Mouse (Mus musculus): ENCODE data around the gene 4930519P11Rik. TPM values are rescaled to one million over a fixed set of nuclear protein-coding genes. Genes with fewer than 3 reads are reported as not detected.

The 4930519P11Rik gene
- total and polyA plus RNA-seq, 2 experiments from 2014 or later = not detected

- Histone ChIP-seq H3K9me3 (replicated peaks; ENCODE audit: control insufficient read depth, low read length) (no peaks in the 10 kb centered on the region), H3K27me3 (ENCODE audit: control insufficient read depth, insufficient read depth, low read length) (no peaks in the 10 kb centered on the region), H3K36me3 (replicated peaks; ENCODE audit: control insufficient read depth, insufficient read depth, low read length) (no peaks in the 10 kb centered on the region), H3K4me1 (ENCODE audit: control insufficient read depth, insufficient read depth) (peaks cover 20% of the 10 kb centered on the region; the same call in 1 of the 2 replicates), H3K4me2 (ENCODE audit: low read depth, low read length) (no peak overlapping the region), H3K27ac (ENCODE audit: low read depth) (no peak overlapping the region), H3K4me3 (ENCODE audit: low read depth, low read length) (no peak overlapping the region), H3K9ac (replicated peaks; ENCODE audit: low read depth, low read length) (no peak overlapping the region)
- WGBS = 82% methylated on average over 1 of the region's 1 CpGs
- no peak for DNase-seq (ENCODE audit: low spot score)
- ATAC-seq (ENCODE audit: insufficient read depth, low read depth) = no peak
- TF ChIP-seq EP300 (IDR thresholded peaks at IDR 0.05; ENCODE audit: low read depth) (no peak), CTCF (IDR thresholded peaks at IDR 0.05; ENCODE audit: low read depth) (no peak)
Measured at GRCm38 (mm10) chr2:154581421-154581820, 31.8 kb downstream of the 4930519P11Rik start.

DNA sequence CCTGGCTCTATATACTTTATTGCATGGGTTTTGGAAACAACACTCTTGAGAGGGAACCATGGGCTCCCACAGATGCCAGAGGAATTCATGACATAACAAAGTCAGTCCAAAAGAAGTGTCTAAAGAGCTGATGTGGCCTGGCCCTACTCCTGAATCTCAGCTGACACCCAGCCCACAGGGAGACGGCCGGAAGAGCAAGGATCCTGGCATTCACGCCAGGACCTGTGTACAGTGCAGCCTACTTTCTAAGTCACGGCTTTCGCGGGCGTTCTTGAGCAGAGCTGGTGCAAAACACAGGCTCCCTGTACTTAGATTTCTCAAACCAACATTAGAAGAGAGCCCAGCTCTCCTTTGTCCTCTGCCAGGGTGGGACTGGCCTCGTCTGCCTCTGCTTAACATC is 32.7 kb downstream of the 4930519P11Rik start:
- H3K36me3 ChIP-seq (replicated peaks; ENCODE audit: control insufficient read depth, insufficient read depth, low read length) = no peaks in the 10 kb centered on the region
- no peak overlapping the region for H3K4me2 ChIP-seq (ENCODE audit: low read depth, low read length)
- no peak; the same call in 1 of the 2 replicates for ATAC-seq (ENCODE audit: insufficient read depth, low read depth)
- peaks cover 20% of the 10 kb centered on the region; the same call in 1 of the 2 replicates for H3K4me1 ChIP-seq (ENCODE audit: control insufficient read depth, insufficient read depth)
- no peak overlapping the region for H3K27ac ChIP-seq (ENCODE audit: low read depth)
- 48% methylated on average over 8 of the region's 8 CpGs for WGBS
- DNase-seq (ENCODE audit: low spot score) = no peak
- no peaks in the 10 kb centered on the region for H3K9me3 ChIP-seq (replicated peaks; ENCODE audit: control insufficient read depth, low read length)
- no peak overlapping the region for H3K4me3 ChIP-seq (ENCODE audit: low read depth, low read length)
- TF ChIP-seq EP300 (IDR thresholded peaks at IDR 0.05; ENCODE audit: low read depth) (no peak), CTCF (IDR thresholded peaks at IDR 0.05; ENCODE audit: low read depth) (no peak)
- no peaks in the 10 kb centered on the region for H3K27me3 ChIP-seq (ENCODE audit: control insufficient read depth, insufficient read depth, low read length)
- no peak overlapping the region; the same call in 1 of the 2 replicates for H3K9ac ChIP-seq (replicated peaks; ENCODE audit: low read depth, low read length)

DNA sequence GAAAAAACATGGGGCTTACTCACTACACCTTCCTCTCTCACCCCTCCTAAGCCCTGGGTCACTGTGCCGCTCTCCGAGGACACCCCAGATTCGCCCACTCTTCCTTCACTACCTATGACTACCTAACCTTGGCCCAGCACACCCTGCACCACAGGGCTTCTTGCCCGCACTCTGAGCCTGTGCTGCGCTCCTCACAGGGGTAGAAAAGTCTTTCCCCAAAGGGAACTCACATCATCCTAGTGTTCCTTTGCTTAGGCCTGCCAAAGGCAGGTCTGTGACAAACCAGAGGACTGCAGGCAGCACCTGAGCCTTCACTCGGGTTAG is 35.5 kb downstream of the 4930519P11Rik start:
- H3K4me1 ChIP-seq (ENCODE audit: control insufficient read depth, insufficient read depth) = peaks cover 5% of the 10 kb centered on the region; the same call in 1 of the 2 replicates
- no peak overlapping the region for H3K4me3 ChIP-seq (ENCODE audit: low read depth, low read length)
- no peak overlapping the region for H3K27ac ChIP-seq (ENCODE audit: low read depth)
- no peaks in the 10 kb centered on the region for H3K36me3 ChIP-seq (replicated peaks; ENCODE audit: control insufficient read depth, insufficient read depth, low read length)
- TF ChIP-seq CTCF (IDR thresholded peaks at IDR 0.05; ENCODE audit: low read depth) = no peak
- TF ChIP-seq EP300 (IDR thresholded peaks at IDR 0.05; ENCODE audit: low read depth) = no peak
- H3K9ac ChIP-seq (replicated peaks; ENCODE audit: low read depth, low read length) = no peak overlapping the region
- no peak for DNase-seq (ENCODE audit: low spot score)
- ATAC-seq (ENCODE audit: insufficient read depth, low read depth) = no peak
- no peaks in the 10 kb centered on the region for H3K9me3 ChIP-seq (replicated peaks; ENCODE audit: control insufficient read depth, low read length)
- no peak overlapping the region for H3K4me2 ChIP-seq (ENCODE audit: low read depth, low read length)
- H3K27me3 ChIP-seq (ENCODE audit: control insufficient read depth, insufficient read depth, low read length) = no peaks in the 10 kb centered on the region
- 90% methylated on average over 6 of the region's 6 CpGs for WGBS

DNA sequence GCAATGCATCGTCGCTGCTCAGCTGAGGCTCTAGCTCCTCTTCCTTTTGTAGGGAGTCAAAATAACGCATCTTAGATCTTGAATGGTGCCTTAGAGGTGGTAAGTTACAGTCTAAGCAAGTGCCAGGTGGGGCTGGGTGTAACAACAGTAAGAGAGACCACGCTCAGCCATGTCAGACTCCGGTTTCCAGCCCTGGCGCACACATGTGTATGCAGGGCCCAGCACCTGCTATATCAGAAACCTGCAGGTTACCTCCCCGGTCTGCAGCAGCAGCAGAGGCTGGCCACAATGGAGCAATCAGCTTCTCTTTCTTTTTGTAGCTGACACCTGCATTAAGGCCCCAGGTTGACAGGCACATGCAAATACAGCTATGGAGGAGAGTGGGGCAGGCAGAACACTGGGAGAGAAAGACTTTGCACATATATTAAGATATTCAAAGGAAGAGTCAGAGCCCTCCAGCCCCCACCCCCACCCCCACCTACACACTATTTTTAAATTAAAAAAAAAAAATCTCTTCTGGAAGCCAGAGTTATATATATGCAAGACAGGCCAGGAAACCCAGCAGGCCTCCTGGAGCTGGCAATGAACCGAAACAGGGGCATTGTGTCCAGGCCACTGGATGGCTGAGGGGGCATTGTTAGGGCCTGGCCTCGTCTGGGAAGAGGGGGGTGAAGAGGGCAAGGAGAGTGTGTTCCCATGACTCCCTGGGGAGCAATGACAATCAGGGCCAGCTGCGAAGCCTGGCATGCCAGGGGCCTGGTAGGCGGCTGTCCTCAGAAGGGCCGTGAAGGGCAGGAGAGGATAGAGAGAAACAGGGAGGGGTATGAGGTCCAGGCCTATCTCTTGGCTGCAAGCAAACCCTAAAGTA is 36.1 kb downstream of the 4930519P11Rik start:
- DNase-seq (ENCODE audit: low spot score) (no peak), ATAC-seq (ENCODE audit: insufficient read depth, low read depth) (peak; percentile 61; the same call in 1 of the 2 replicates)
- H3K4me3 ChIP-seq (ENCODE audit: low read depth, low read length) = no peak overlapping the region
- H3K27me3 ChIP-seq (ENCODE audit: control insufficient read depth, insufficient read depth, low read length) = no peaks in the 10 kb centered on the region
- no peaks in the 10 kb centered on the region for H3K9me3 ChIP-seq (replicated peaks; ENCODE audit: control insufficient read depth, low read length)
- H3K4me2 ChIP-seq (ENCODE audit: low read depth, low read length) = no peak overlapping the region
- TF ChIP-seq EP300 (IDR thresholded peaks at IDR 0.05; ENCODE audit: low read depth) = no peak
- no peak for TF ChIP-seq CTCF (IDR thresholded peaks at IDR 0.05; ENCODE audit: low read depth)
- peaks cover 5% of the 10 kb centered on the region; the same call in 1 of the 2 replicates for H3K4me1 ChIP-seq (ENCODE audit: control insufficient read depth, insufficient read depth)
- no peak overlapping the region for H3K27ac ChIP-seq (ENCODE audit: low read depth)
- no peaks in the 10 kb centered on the region for H3K36me3 ChIP-seq (replicated peaks; ENCODE audit: control insufficient read depth, insufficient read depth, low read length)
- H3K9ac ChIP-seq (replicated peaks; ENCODE audit: low read depth, low read length) = no peak overlapping the region
- 60% methylated on average over 12 of the region's 12 CpGs for WGBS

DNA sequence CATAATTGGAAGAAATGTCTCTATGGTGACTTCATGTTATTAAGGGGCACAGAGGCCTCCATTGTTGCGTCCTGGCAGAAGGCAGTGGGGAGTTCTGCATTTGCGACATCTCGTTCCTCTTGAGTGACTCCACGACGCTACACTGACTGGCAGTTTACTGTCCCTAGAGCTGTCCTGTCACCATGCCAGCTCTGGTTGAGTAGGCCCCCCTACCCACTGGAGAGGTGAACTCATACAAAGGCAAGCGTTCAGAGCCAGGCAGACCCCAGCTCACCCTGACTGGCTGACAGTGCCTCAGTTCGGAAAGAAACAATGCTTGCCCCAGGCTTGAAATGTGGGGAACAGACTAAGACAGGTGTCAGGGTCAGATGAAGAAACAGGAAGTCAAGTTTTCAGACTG is 39.0 kb downstream of the 4930519P11Rik start:
- Histone ChIP-seq H3K4me1 (ENCODE audit: control insufficient read depth, insufficient read depth) (0 out of 2 replicates have a peak, but pooled peaks cover 5% of the 10 kb centered on the region), H3K4me2 (ENCODE audit: low read depth, low read length) (no peak overlapping the region), H3K27ac (ENCODE audit: low read depth) (no peak overlapping the region), H3K27me3 (ENCODE audit: control insufficient read depth, insufficient read depth, low read length) (no peaks in the 10 kb centered on the region), H3K9me3 (replicated peaks; ENCODE audit: control insufficient read depth, low read length) (no peaks in the 10 kb centered on the region), H3K9ac (replicated peaks; ENCODE audit: low read depth, low read length) (no peak overlapping the region), H3K36me3 (replicated peaks; ENCODE audit: control insufficient read depth, insufficient read depth, low read length) (no peaks in the 10 kb centered on the region), H3K4me3 (ENCODE audit: low read depth, low read length) (no peak overlapping the region)
- WGBS = 74% methylated on average over 7 of the region's 7 CpGs
- ATAC-seq (ENCODE audit: insufficient read depth, low read depth) (no peak), DNase-seq (ENCODE audit: low spot score) (no peak)
- TF ChIP-seq CTCF (IDR thresholded peaks at IDR 0.05; ENCODE audit: low read depth) (no peak), EP300 (IDR thresholded peaks at IDR 0.05; ENCODE audit: low read depth) (no peak)

Data from heart, postnatal 0 days (tissue).